Mouse (Mus musculus): ENCODE results near the gene C1qtnf4. TPM values are rescaled to one million over a fixed set of nuclear protein-coding genes. Genes with fewer than 3 reads are reported as not detected.
A peak's percentile ranks its signal among the peaks of the same experiment; 100 is the strongest.

C1qtnf4 gene
- polyA plus RNA-seq (2014; fragmentation: Nextera tagmentation; extraction: Ambion mirVana): 12.3 and 13.1 TPM in 2 replicates

- Histone ChIP-seq H3K27me3 (ENCODE audit: control insufficient read depth, insufficient read depth, low read length) (peaks cover 59% of the 10 kb centered on the region), H3K9me3 (ENCODE audit: control insufficient read depth, low read length) (no peaks in the 10 kb centered on the region), H3K27ac (ENCODE audit: low read depth, low read length) (no peak within 1 kb of the TSS), H3K4me1 (ENCODE audit: control insufficient read depth, insufficient read depth, low read length) (peaks cover 17% of the 10 kb centered on the region), H3K9ac (ENCODE audit: low read length) (peak within 1 kb of the TSS; percentile 77), H3K4me3 (ENCODE audit: low read depth, low read length) (peak within 1 kb of the TSS; percentile 49), H3K4me2 (peak within 1 kb of the TSS; percentile 94), H3K36me3 (ENCODE audit: control insufficient read depth, insufficient read depth, low read length) (no peaks in the 10 kb centered on the region)
- 2% methylated on average over 45 of the region's 45 CpGs for WGBS
- ATAC-seq (ENCODE audit: low FRiP score): peak; percentile 81
- DNase-seq (ENCODE audit: low spot score, missing footprints): peak; percentile 96
Observed at GRCm38 (mm10) chr2:90885218-90886041, at the start of gene C1qtnf4. Gene C1qtnf4 (plus strand): TSS chr2:90885860.

GRCm38 (mm10) chr2:90838621-90839020 is 47.0 kb upstream of the C1qtnf4 start:
- no peak overlapping the region for H3K9ac ChIP-seq (ENCODE audit: low read length)
- H3K36me3 ChIP-seq (ENCODE audit: control insufficient read depth, insufficient read depth, low read length): no peaks in the 10 kb centered on the region
- no peak overlapping the region for H3K4me3 ChIP-seq (ENCODE audit: low read depth, low read length)
- H3K27ac ChIP-seq (ENCODE audit: low read depth, low read length): no peak overlapping the region
- no peaks in the 10 kb centered on the region for H3K27me3 ChIP-seq (ENCODE audit: control insufficient read depth, insufficient read depth, low read length)
- no peaks in the 10 kb centered on the region for H3K4me1 ChIP-seq (ENCODE audit: control insufficient read depth, insufficient read depth, low read length)
- no peak for ATAC-seq (ENCODE audit: low FRiP score)
- no peaks in the 10 kb centered on the region for H3K9me3 ChIP-seq (ENCODE audit: control insufficient read depth, low read length)
- 89% methylated on average over 2 of the region's 2 CpGs for WGBS
- DNase-seq (ENCODE audit: low spot score, missing footprints): no peak
- H3K4me2 ChIP-seq: no peak overlapping the region

- no peak overlapping the region for H3K9ac ChIP-seq (ENCODE audit: low read length)
- no peak overlapping the region for H3K27ac ChIP-seq (ENCODE audit: low read depth, low read length)
- DNase-seq (ENCODE audit: low spot score, missing footprints) (no peak), ATAC-seq (ENCODE audit: low FRiP score) (no peak)
- peaks cover 7% of the 10 kb centered on the region; the same call in 1 of the 2 replicates for H3K4me1 ChIP-seq (ENCODE audit: control insufficient read depth, insufficient read depth, low read length)
- no peak overlapping the region for H3K4me3 ChIP-seq (ENCODE audit: low read depth, low read length)
- no peak overlapping the region for H3K4me2 ChIP-seq
- H3K9me3 ChIP-seq (ENCODE audit: control insufficient read depth, low read length): no peaks in the 10 kb centered on the region
- no peaks in the 10 kb centered on the region for H3K27me3 ChIP-seq (ENCODE audit: control insufficient read depth, insufficient read depth, low read length)
- WGBS: 72% methylated on average over 1 of the region's 1 CpGs
- H3K36me3 ChIP-seq (ENCODE audit: control insufficient read depth, insufficient read depth, low read length): no peaks in the 10 kb centered on the region
Observed at GRCm38 (mm10) chr2:90843666-90844065, 42.0 kb upstream of the C1qtnf4 start.

DNA sequence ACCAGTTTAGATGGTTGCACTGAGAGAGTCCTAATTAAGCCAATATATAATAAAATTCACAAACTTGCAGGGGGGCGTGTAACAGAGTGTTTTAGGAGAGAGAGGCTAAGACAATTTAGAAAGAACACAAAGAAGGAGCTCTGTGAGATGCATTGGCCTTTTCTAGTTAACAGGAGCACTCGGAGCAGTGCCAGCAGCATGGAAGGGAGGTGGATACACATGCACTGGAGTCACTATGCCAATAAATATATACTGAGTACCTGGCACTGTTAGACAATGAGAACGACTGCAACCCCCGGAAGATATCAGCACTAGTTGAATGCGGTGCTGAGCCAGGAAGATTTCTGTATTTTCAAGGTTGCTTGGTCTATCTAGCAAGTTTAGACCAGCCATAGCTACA is 41.4 kb upstream of the C1qtnf4 start:
- Histone ChIP-seq H3K36me3 (ENCODE audit: control insufficient read depth, insufficient read depth, low read length) (no peaks in the 10 kb centered on the region), H3K4me3 (ENCODE audit: low read depth, low read length) (no peak overlapping the region), H3K27ac (ENCODE audit: low read depth, low read length) (no peak overlapping the region), H3K27me3 (ENCODE audit: control insufficient read depth, insufficient read depth, low read length) (no peaks in the 10 kb centered on the region), H3K9ac (ENCODE audit: low read length) (no peak overlapping the region), H3K9me3 (ENCODE audit: control insufficient read depth, low read length) (no peaks in the 10 kb centered on the region), H3K4me1 (ENCODE audit: control insufficient read depth, insufficient read depth, low read length) (peaks cover 11% of the 10 kb centered on the region; the same call in 1 of the 2 replicates), H3K4me2 (no peak overlapping the region)
- ATAC-seq (ENCODE audit: low FRiP score): no peak
- 80% methylated on average over 5 of the region's 5 CpGs for WGBS
- no peak for DNase-seq (ENCODE audit: low spot score, missing footprints)

GRCm38 (mm10) chr2:90845234-90845633 is 40.4 kb upstream of the C1qtnf4 start:
- no peaks in the 10 kb centered on the region for H3K9me3 ChIP-seq (ENCODE audit: control insufficient read depth, low read length)
- H3K36me3 ChIP-seq (ENCODE audit: control insufficient read depth, insufficient read depth, low read length): peaks cover 1% of the 10 kb centered on the region; the same call in 1 of the 2 replicates
- no peak overlapping the region for H3K27ac ChIP-seq (ENCODE audit: low read depth, low read length)
- H3K4me1 ChIP-seq (ENCODE audit: control insufficient read depth, insufficient read depth, low read length): peaks cover 11% of the 10 kb centered on the region; the same call in 1 of the 2 replicates
- ATAC-seq (ENCODE audit: low FRiP score) (no peak), DNase-seq (ENCODE audit: low spot score, missing footprints) (no peak)
- 79% methylated on average over 5 of the region's 5 CpGs for WGBS
- no peak overlapping the region for H3K4me2 ChIP-seq
- no peak overlapping the region for H3K9ac ChIP-seq (ENCODE audit: low read length)
- H3K27me3 ChIP-seq (ENCODE audit: control insufficient read depth, insufficient read depth, low read length): no peaks in the 10 kb centered on the region
- H3K4me3 ChIP-seq (ENCODE audit: low read depth, low read length): no peak overlapping the region

GRCm38 (mm10) chr2:90846171-90846570 is 39.5 kb upstream of the C1qtnf4 start:
- Histone ChIP-seq H3K27ac (ENCODE audit: low read depth, low read length) (no peak overlapping the region; the same call in 1 of the 2 replicates), H3K4me1 (ENCODE audit: control insufficient read depth, insufficient read depth, low read length) (peaks cover 11% of the 10 kb centered on the region; the same call in 1 of the 2 replicates), H3K9me3 (ENCODE audit: control insufficient read depth, low read length) (no peaks in the 10 kb centered on the region), H3K9ac (ENCODE audit: low read length) (peak overlapping the region; percentile 83; the same call in 1 of the 2 replicates), H3K27me3 (ENCODE audit: control insufficient read depth, insufficient read depth, low read length) (no peaks in the 10 kb centered on the region), H3K4me2 (peak overlapping the region; percentile 59), H3K36me3 (ENCODE audit: control insufficient read depth, insufficient read depth, low read length) (peaks cover 9% of the 10 kb centered on the region), H3K4me3 (ENCODE audit: low read depth, low read length) (peak overlapping the region; percentile 73)
- ATAC-seq (ENCODE audit: low FRiP score) (no peak), DNase-seq (ENCODE audit: low spot score, missing footprints) (no peak)
- 45% methylated on average over 6 of the region's 6 CpGs for WGBS

DNA sequence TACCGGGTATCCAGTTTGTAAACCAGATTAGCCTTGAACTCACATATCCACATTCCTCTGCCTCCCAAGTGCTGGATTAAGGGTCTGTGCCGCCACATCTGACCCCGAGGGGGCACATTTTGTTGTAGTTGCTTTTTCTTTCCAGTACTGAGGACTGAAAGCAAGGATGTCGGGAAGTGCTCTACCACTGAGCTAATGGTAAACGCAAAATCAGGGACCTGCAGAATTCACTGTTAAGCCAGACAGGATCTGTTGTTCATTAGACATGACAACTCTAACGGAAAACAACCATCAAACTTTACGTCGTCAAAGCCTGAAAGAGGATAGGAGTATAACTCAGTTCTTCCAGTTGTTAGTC is 39.1 kb upstream of the C1qtnf4 start:
- peak overlapping the region; percentile 83 for H3K9ac ChIP-seq (ENCODE audit: low read length)
- peak overlapping the region; percentile 73 for H3K4me3 ChIP-seq (ENCODE audit: low read depth, low read length)
- no peaks in the 10 kb centered on the region for H3K27me3 ChIP-seq (ENCODE audit: control insufficient read depth, insufficient read depth, low read length)
- peak overlapping the region; percentile 59 for H3K4me2 ChIP-seq
- peaks cover 10% of the 10 kb centered on the region for H3K36me3 ChIP-seq (ENCODE audit: control insufficient read depth, insufficient read depth, low read length)
- WGBS: 3% methylated on average over 8 of the region's 8 CpGs
- no peak; the same call in 1 of the 2 replicates for ATAC-seq (ENCODE audit: low FRiP score)
- no peaks in the 10 kb centered on the region for H3K9me3 ChIP-seq (ENCODE audit: control insufficient read depth, low read length)
- H3K27ac ChIP-seq (ENCODE audit: low read depth, low read length): peak overlapping the region; percentile 35; the same call in 1 of the 2 replicates
- peaks cover 11% of the 10 kb centered on the region; the same call in 1 of the 2 replicates for H3K4me1 ChIP-seq (ENCODE audit: control insufficient read depth, insufficient read depth, low read length)
- DNase-seq (ENCODE audit: low spot score, missing footprints): no peak

DNA sequence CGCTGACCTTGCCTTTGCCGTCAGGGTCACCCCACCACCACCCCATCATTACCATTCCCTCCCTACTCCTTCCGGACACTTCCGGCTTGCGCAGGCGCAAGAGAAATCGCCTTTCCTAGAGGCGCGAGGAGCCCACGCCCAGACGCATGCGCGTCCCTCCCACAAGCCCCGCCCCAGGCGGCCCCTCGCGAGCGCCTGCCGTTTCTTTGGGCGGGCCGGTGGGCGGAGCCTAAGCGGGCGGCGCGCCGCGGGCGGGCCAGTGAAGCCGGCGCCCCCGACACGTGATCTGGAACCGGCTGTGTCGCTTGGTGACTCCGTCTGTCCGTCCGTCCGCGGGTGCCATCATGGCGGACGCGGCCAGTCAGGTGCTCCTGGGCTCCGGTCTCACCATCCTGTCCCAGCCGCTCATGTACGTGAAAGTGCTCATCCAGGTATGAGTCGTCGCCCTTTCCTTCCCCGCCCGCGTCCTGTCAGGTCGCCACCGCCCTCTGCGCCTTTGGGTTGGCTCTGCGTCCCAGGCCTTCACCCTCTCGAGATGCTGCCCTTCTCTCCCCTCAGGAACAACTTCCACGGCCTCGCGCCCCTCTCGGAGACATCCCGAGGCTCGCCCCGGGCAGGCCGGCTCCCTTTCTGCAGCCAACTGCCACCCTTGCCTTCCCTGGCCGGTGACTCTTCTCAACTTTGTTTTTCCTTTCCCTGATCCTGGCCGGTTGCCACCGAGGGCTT is 38.5 kb upstream of the C1qtnf4 start, which contains the start of gene Mtch2:
Mtch2 (plus strand) TSS at position 201 of the 726 bp plus-strand sequence.
- H3K27me3 ChIP-seq (ENCODE audit: control insufficient read depth, insufficient read depth, low read length): no peaks in the 10 kb centered on the region
- peak within 1 kb of the TSS; percentile 60; the same call in 1 of the 2 replicates for H3K27ac ChIP-seq (ENCODE audit: low read depth, low read length)
- DNase-seq (ENCODE audit: low spot score, missing footprints) (peak; percentile 100), ATAC-seq (ENCODE audit: low FRiP score) (peak; percentile 99)
- peak within 1 kb of the TSS; percentile 83 for H3K9ac ChIP-seq (ENCODE audit: low read length)
- peak within 1 kb of the TSS; percentile 59 for H3K4me2 ChIP-seq
- 0% methylated on average over 63 of the region's 67 CpGs for WGBS
- H3K36me3 ChIP-seq (ENCODE audit: control insufficient read depth, insufficient read depth, low read length): peaks cover 10% of the 10 kb centered on the region
- H3K4me3 ChIP-seq (ENCODE audit: low read depth, low read length): peak within 1 kb of the TSS; percentile 73
- H3K4me1 ChIP-seq (ENCODE audit: control insufficient read depth, insufficient read depth, low read length): peaks cover 11% of the 10 kb centered on the region; the same call in 1 of the 2 replicates
- no peaks in the 10 kb centered on the region for H3K9me3 ChIP-seq (ENCODE audit: control insufficient read depth, low read length)

All from midbrain, embryonic 11.5 days (tissue).